Mouse (Mus musculus) adrenal gland (tissue): ENCODE data around the gene Calb2.

Experiments used
- intact Hi-C: fragments of 180-260 bp; cut with DNase I; formaldehyde crosslinking; loops from one replicate; pipeline ENCODE4 v1.15.1; 2025

The Calb2 gene

GRCm38 (mm10) chr8:110130537-110130936 is 37.5 kb downstream of the Calb2 start:
- intact Hi-C loops, result loop anchor here (5.0 to 10.0 kb wide), 2 partner anchors 347 to 474 kb away; no protein-coding TSS in a partner anchor

- intact Hi-C loops, result no loop called here
Observed at GRCm38 (mm10) chr8:110119715-110120114, 48.3 kb downstream of the Calb2 start.

DNA sequence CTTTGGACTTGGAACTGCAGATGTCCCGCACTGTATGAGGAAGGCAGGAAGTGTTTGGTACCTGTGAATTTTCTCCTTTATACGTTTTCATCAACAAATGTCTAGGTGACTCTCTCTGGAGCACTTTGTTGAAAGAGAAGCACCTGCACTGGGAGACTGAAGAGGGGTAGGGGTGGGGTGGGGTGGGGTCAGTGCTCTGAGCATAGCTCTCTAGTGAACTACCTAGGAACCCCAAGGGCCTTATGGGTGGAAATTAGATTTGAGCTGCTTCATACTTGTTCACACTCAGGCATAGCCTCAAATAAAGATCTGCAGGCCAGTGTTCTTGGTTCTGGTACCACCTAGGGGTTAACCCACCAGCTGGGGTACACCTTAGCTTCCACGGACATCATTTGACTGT is 65.4 kb downstream of the Calb2 start, which contains the start of gene Gm17720:
TSS of gene Gm17720 (minus strand) at position 101 of the 400 bp plus-strand sequence.
- intact Hi-C loops, result no loop called here

DNA sequence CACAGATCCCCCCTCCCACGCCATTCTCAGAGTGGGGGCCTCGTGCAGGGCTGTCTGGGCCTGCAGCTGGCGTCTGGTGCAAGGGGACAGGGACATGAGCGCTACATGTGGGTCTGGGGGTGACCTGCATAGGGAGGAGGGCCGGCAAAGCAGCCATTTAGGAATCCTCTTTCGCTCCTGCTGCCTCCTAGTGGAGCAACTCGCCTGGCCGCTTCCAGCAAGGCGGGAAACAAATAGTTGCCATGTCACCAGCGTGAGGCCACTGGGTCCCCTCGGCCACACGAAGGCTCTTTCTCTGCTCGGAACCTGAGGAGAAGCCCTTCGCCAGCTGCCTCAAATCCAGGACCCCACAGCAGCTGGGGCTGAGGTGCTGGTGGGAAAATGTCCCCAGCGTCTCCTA is 66.3 kb downstream of the Calb2 start:
- intact Hi-C loops, result no loop called here

GRCm38 (mm10) chr8:110100907-110101306 is 67.1 kb downstream of the Calb2 start, which contains the start of gene Gm21964:
Gene Gm21964 (plus strand): TSS chr8:110101207.
- intact Hi-C loops, result no loop called here

- intact Hi-C loops, result no loop called here
Observed at GRCm38 (mm10) chr8:110091869-110092268, 76.1 kb downstream of the Calb2 start.
